ENCODE assay signal across 14 mouse cellular contexts in the genomic region with DNA sequence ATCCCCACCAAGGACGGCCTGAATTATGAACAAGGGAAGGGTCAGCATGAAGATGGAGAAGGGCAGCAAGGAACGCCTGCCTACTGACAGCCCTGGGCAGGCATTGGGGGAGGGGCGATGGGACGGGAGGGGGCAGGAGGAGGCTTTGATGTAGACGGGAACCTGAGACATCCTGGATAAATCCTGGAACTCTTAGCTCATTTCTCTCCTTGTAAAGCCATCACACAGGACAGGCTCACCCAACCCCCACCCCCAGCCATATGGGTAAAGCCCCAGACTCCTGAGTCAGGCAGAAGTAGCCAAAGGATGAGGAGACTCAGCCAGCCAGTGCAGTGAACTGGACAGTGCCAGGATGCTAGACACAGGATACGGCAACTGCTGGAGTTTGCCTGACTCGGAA. TPM values are rescaled to one million over a fixed set of nuclear protein-coding genes. Genes with fewer than 3 reads are reported as not detected.
A peak's percentile ranks its signal among the peaks of the same experiment; 100 is the strongest.
DNase-seq lines count a peak whose midpoint lies in the region; ATAC-seq lines count a peak whose summit lies in the region.
"Had no signal": no experiment of that assay in that cellular context is flagged by ENCODE, and none has a peak within 500 bp of the region (broad histone marks: within the 10 kb centered on the region; RNA-seq: fewer than 3 reads in every experiment).

No protein-coding gene starts in this region.

- no peaks in the 10 kb centered on the region for H3K36me3 ChIP-seq in midbrain, embryonic 10.5 days
- H3K36me3 ChIP-seq in midbrain, embryonic 16.5 days (ENCODE audit: control insufficient read depth, insufficient read depth, low read length): no peaks in the 10 kb centered on the region
- H3K36me3 ChIP-seq in embryonic facial prominence, embryonic 11.5 days (replicated peaks; ENCODE audit: control insufficient read depth, insufficient read depth, low read depth, low read length): no peaks in the 10 kb centered on the region

- H3K27ac ChIP-seq in midbrain, embryonic 10.5 days (replicated peaks): peak overlapping the region; percentile 79
- no peak overlapping the region for H3K27ac ChIP-seq in midbrain, embryonic 16.5 days (ENCODE audit: low read length)
- no peak overlapping the region for H3K27ac ChIP-seq in embryonic facial prominence, embryonic 11.5 days (replicated peaks; ENCODE audit: low read depth, low read length)
- H3K27ac ChIP-seq: heart, adult 2 months; liver, embryonic 14.5 days; stomach, postnatal 0 days had no signal

- no peak overlapping the region for H3K9ac ChIP-seq in midbrain, embryonic 16.5 days (ENCODE audit: low read depth, low read length)
- no peak overlapping the region for H3K9ac ChIP-seq in embryonic facial prominence, embryonic 11.5 days (replicated peaks; ENCODE audit: low read length)
- H3K9ac ChIP-seq: liver, embryonic 14.5 days had no signal

- no peaks in the 10 kb centered on the region for H3K9me3 ChIP-seq in midbrain, embryonic 10.5 days (replicated peaks)
- H3K9me3 ChIP-seq in midbrain, embryonic 16.5 days (replicated peaks; ENCODE audit: control insufficient read depth, low read length, poor library complexity, severe bottlenecking): peaks cover 4% of the 10 kb centered on the region; the same call in 1 of the 2 replicates
- no peaks in the 10 kb centered on the region for H3K9me3 ChIP-seq in embryonic facial prominence, embryonic 11.5 days (replicated peaks; ENCODE audit: control insufficient read depth, low read length)

- H3K4me2 ChIP-seq in midbrain, embryonic 16.5 days (ENCODE audit: low read length): no peak overlapping the region
- H3K4me2 ChIP-seq in embryonic facial prominence, embryonic 11.5 days (ENCODE audit: low read depth, low read length): no peak overlapping the region

- peaks cover 37% of the 10 kb centered on the region for H3K4me1 ChIP-seq in midbrain, embryonic 10.5 days
- H3K4me1 ChIP-seq in midbrain, embryonic 16.5 days (ENCODE audit: control insufficient read depth, insufficient read depth, low read length): peaks cover 9% of the 10 kb centered on the region; the same call in 1 of the 2 replicates
- H3K4me1 ChIP-seq in embryonic facial prominence, embryonic 11.5 days (ENCODE audit: control insufficient read depth, insufficient read depth, low read length): 0 out of 2 replicates have a peak, but pooled peaks cover 5% of the 10 kb centered on the region

- peak; percentile 81 to 84 for DNase-seq in cerebellum, postnatal 10 days
- no peak for DNase-seq in cerebellum, adult 18-20 months
- peak; percentile 38 for DNase-seq in midbrain, embryonic 10.5 days (ENCODE audit: low spot score)
- DNase-seq in embryonic facial prominence, embryonic 11.5 days (ENCODE audit: low spot score): peak; percentile 32
- DNase-seq in retina, postnatal 1 day: peak; percentile 55
- no peak for DNase-seq in urinary bladder, adult 18-20 months (ENCODE audit: low spot score in 2 of 2)
- DNase-seq in ovary, adult 18-20 months (ENCODE audit: low spot score): no peak
- DNase-seq: cerebellum, adult 9-10 months; heart, adult 2 months; kidney, adult 9 months had no signal

- H3K27me3 ChIP-seq in midbrain, embryonic 10.5 days (ENCODE audit: low read depth, poor library complexity, severe bottlenecking): no peaks in the 10 kb centered on the region
- H3K27me3 ChIP-seq in midbrain, embryonic 16.5 days (ENCODE audit: control insufficient read depth, insufficient read depth, low read depth, low read length): no peaks in the 10 kb centered on the region
- H3K27me3 ChIP-seq in embryonic facial prominence, embryonic 11.5 days (ENCODE audit: control insufficient read depth, insufficient read depth, low read length): no peaks in the 10 kb centered on the region

- no peak for ATAC-seq in midbrain, embryonic 16.5 days
- ATAC-seq in embryonic facial prominence, embryonic 11.5 days (replicated peaks; ENCODE audit: insufficient number of reproducible peaks, low FRiP score, low TSS enrichment, low read depth): no peak; the same call in 1 of the 2 replicates

- WGBS in midbrain, embryonic 10.5 days: 25% methylated on average over 7 of the region's 7 CpGs
- WGBS in midbrain, embryonic 16.5 days: 26% methylated on average over 7 of the region's 7 CpGs
- 15% methylated on average over 7 of the region's 7 CpGs for WGBS in embryonic facial prominence, embryonic 11.5 days

- H3K4me3 ChIP-seq in midbrain, embryonic 10.5 days: no peak overlapping the region
- no peak overlapping the region for H3K4me3 ChIP-seq in midbrain, embryonic 16.5 days (ENCODE audit: low read depth, low read length)
- H3K4me3 ChIP-seq in embryonic facial prominence, embryonic 11.5 days (ENCODE audit: low read depth, low read length): no peak overlapping the region
- H3K4me3 ChIP-seq: erythroblast, embryonic 14.5 days; heart, adult 2 months had no signal

RNA-seq across cellular contexts. Expression of gene Slc19a1, which starts 27.1 kb away (rescaled TPM):
- 37.2 and 37.9 TPM in 2 replicates for polyA plus RNA-seq in midbrain, embryonic 10.5 days (2016; fragmentation: Nextera tagmentation; extraction: Ambion mirVana)
- 44.2 and 44.4 TPM in 2 replicates for polyA plus RNA-seq in midbrain, embryonic 16.5 days (2015; fragmentation: Nextera tagmentation; extraction: Ambion mirVana)
- polyA plus RNA-seq in embryonic facial prominence, embryonic 11.5 days (2014; fragmentation: Nextera tagmentation; extraction: Ambion mirVana): 23.5 and 26.2 TPM in 2 replicates

RNA-seq across cellular contexts. Expression of gene Pcbp3, which starts 43.2 kb away (rescaled TPM):
- 83.1 and 85.4 TPM in 2 replicates for polyA plus RNA-seq in midbrain, embryonic 10.5 days (2016; fragmentation: Nextera tagmentation; extraction: Ambion mirVana)
- polyA plus RNA-seq in midbrain, embryonic 16.5 days (2015; fragmentation: Nextera tagmentation; extraction: Ambion mirVana): 68.8 and 78.8 TPM in 2 replicates
- polyA plus RNA-seq in embryonic facial prominence, embryonic 11.5 days (2014; fragmentation: Nextera tagmentation; extraction: Ambion mirVana): 23.8 and 27.8 TPM in 2 replicates

Comparison
In these comparisons a context has a peak if more than half of its experiments do, and no peak if none do; other contexts are left out.
1. DNase-seq: peak in cerebellum, postnatal 10 days (2 of 2), midbrain, embryonic 10.5 days (single experiment), embryonic facial prominence, embryonic 11.5 days (single experiment) and retina, postnatal 1 day (single experiment); none in cerebellum, adult 18-20 months (0 of 2), urinary bladder, adult 18-20 months (0 of 2) and ovary, adult 18-20 months (single experiment).